Mouse (Mus musculus): Measurements from ENCODE around the gene Tstd2.

The Tstd2 gene

GRCm38 (mm10) chr4:46082555-46082954, 55.9 kb downstream of the Tstd2 start:
- DNase-seq = no peak

GRCm38 (mm10) chr4:46080261-46080660, 58.2 kb downstream of the Tstd2 start:
- DNase-seq = no peak

GRCm38 (mm10) chr4:46076892-46077291, 61.6 kb downstream of the Tstd2 start:
- DNase-seq = no peak

GRCm38 (mm10) chr4:46075664-46076063, 62.8 kb downstream of the Tstd2 start:
- no peak for DNase-seq

GRCm38 (mm10) chr4:46073736-46074135, 64.8 kb downstream of the Tstd2 start:
- DNase-seq = no peak

- DNase-seq = no peak
These were observed 65.9 kb downstream of the Tstd2 start for GRCm38 (mm10) chr4:46072631-46073030.

GRCm38 (mm10) chr4:46069851-46070482, 68.5 kb downstream of the Tstd2 start:
- no peak for DNase-seq

GRCm38 (mm10) chr4:46068573-46068972, 69.9 kb downstream of the Tstd2 start:
- DNase-seq = no peak

- no peak for DNase-seq
These were observed 70.4 kb downstream of the Tstd2 start for GRCm38 (mm10) chr4:46068060-46068459.

GRCm38 (mm10) chr4:46065695-46066340, 72.7 kb downstream of the Tstd2 start:
- DNase-seq = no peak

GRCm38 (mm10) chr4:46064961-46065360, 73.5 kb downstream of the Tstd2 start:
- DNase-seq = no peak

Measured in thymus, postnatal 25 days (tissue).